12 mouse cellular contexts compared by ENCODE assay signal in the genomic region with DNA sequence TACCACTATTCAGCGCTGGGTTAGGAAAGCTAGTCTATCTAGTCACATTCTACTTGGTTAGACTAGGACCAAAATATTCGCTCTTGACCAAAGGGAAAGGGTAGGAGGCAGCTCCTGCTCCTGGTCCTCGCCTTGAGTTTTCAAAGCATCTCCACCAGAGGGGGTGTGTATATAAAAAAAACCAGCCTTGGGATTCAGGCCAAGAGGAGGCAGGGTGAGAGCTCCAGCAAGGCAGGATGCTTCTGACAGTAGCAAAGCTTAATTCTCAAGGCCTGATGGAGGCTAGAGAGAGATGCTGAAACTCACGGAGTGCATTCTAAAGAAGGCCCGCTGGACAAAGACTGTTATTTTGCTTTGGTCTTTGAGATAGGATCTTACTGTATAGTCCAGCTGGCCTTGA. TPM values are rescaled to one million over a fixed set of nuclear protein-coding genes. Genes with fewer than 3 reads are reported as not detected.
DNase-seq lines count a peak whose midpoint lies in the region; ATAC-seq and TF ChIP-seq lines count a peak whose summit lies in the region.
"Had no signal": no experiment of that assay in that cellular context is flagged by ENCODE, and none has a peak within 500 bp of the region (broad histone marks: within the 10 kb centered on the region; RNA-seq: fewer than 3 reads in every experiment).

No protein-coding gene starts in this region.

- H3K4me2 ChIP-seq in intestine, postnatal 0 days (replicated peaks; ENCODE audit: low read depth) = no peak overlapping the region

- ATAC-seq in intestine, postnatal 0 days = no peak
- ATAC-seq in erythroblast, adult 5-6 weeks (replicated peaks; ENCODE audit: low FRiP score, poor library complexity, severe bottlenecking) = no peak

- intact Hi-C loops in heart, postnatal 10 days (cut with DNase I) = loop anchor here (5.0 kb wide), 1 partner anchor 93 kb away; no protein-coding TSS in a partner anchor
- intact Hi-C loops in left cerebral cortex, postnatal 36 days (cut with DNase I) = loop anchor here (5.0 kb wide), 2 partner anchors 63 to 93 kb away; no protein-coding TSS in a partner anchor
- intact Hi-C loops in gastrocnemius, postnatal 14 days (cut with DNase I; ENCODE audit: low total_unique reads) = no loop called here

- no peak; the same call in 1 of the 2 replicates for TF ChIP-seq CTCF in intestine, postnatal 0 days (IDR thresholded peaks at IDR 0.05; ENCODE audit: low read depth)

- H3K27ac ChIP-seq in intestine, postnatal 0 days (ENCODE audit: low read depth, low read length) = no peak overlapping the region

- no peaks in the 10 kb centered on the region for H3K27me3 ChIP-seq in intestine, postnatal 0 days (replicated peaks; ENCODE audit: control insufficient read depth, insufficient read depth, low read length)

- H3K4me1 ChIP-seq in intestine, postnatal 0 days (replicated peaks; ENCODE audit: control insufficient read depth, insufficient read depth, low read length) = no peaks in the 10 kb centered on the region

- no peak overlapping the region for H3K9ac ChIP-seq in intestine, postnatal 0 days (ENCODE audit: low read depth, low read length)

- no peak overlapping the region for H3K4me3 ChIP-seq in intestine, postnatal 0 days (ENCODE audit: low read depth, low read length)

- WGBS in intestine, postnatal 0 days = 56% methylated on average over 5 of the region's 5 CpGs

- no peaks in the 10 kb centered on the region for H3K9me3 ChIP-seq in intestine, postnatal 0 days (ENCODE audit: control insufficient read depth)
- H3K9me3 ChIP-seq: G1E had no signal

- no peaks in the 10 kb centered on the region for H3K36me3 ChIP-seq in intestine, postnatal 0 days (ENCODE audit: control insufficient read depth, insufficient read depth)
- H3K36me3 ChIP-seq: G1E had no signal

- DNase-seq in heart, postnatal 10 days = peak; percentile 12 to 46
- no peak for DNase-seq in heart, adult 18-20 months
- peak; percentile 29 for DNase-seq in 416B (ENCODE audit: low read depth)
- DNase-seq in adrenal gland, postnatal 14 days = peak; percentile 73
- DNase-seq in left cerebral cortex, postnatal 36 days (ENCODE audit: low spot score in 2 of 2) = peak; percentile 43 to 46
- DNase-seq in gastrocnemius, postnatal 14 days = no peak
- DNase-seq: liver; spleen, adult 18-20 months had no signal

RNA-seq across cellular contexts. Expression of a gene that starts 5.4 kb away (rescaled TPM):
- total RNA-seq in heart, postnatal 10 days (2021) = 1 to 10 TPM; 6.8 to 8.7 TPM
- 10 to 100 TPM in 1 of 2 experiments, 1 to 10 TPM in 1; 7.6 to 10.1 TPM for total RNA-seq in heart, adult 18-20 months (2021)
- total RNA-seq in adrenal gland, postnatal 14 days (2021) = 14.3 and 19.6 TPM in 2 replicates
- total RNA-seq in left cerebral cortex, postnatal 36 days (2021) = 10 to 100 TPM; 25.4 to 35.3 TPM
- 3.6 and 4.6 TPM in 2 replicates for polyA plus RNA-seq in intestine, postnatal 0 days (2015; fragmentation: Nextera tagmentation; extraction: Ambion mirVana)
- total RNA-seq in gastrocnemius, postnatal 14 days (2021) = 1 to 10 TPM; 3.1 to 3.7 TPM
- total RNA-seq in erythroblast, adult 5-6 weeks (2015; ENCODE audit: low replicate concordance) = 0.58 and 4.4 TPM in 2 replicates
- total RNA-seq in erythroblast, adult 5-6 weeks (2017; ENCODE audit: low replicate concordance) = 2.2 and 9.0 TPM in 2 replicates

RNA-seq across cellular contexts. Expression of a gene that starts 32.9 kb away (rescaled TPM):
- total RNA-seq in heart, postnatal 10 days (2021) = not detected
- not detected for total RNA-seq in heart, adult 18-20 months (2021)
- total RNA-seq in adrenal gland, postnatal 14 days (2021) = not detected in 2 replicates
- total RNA-seq in left cerebral cortex, postnatal 36 days (2021) = not detected
- polyA plus RNA-seq in intestine, postnatal 0 days (2015; fragmentation: Nextera tagmentation; extraction: Ambion mirVana) = 0.69 and 2.6 TPM in 2 replicates
- total RNA-seq in gastrocnemius, postnatal 14 days (2021) = not detected
- total RNA-seq in erythroblast, adult 5-6 weeks (2015; ENCODE audit: low replicate concordance) = not detected in 2 replicates
- total RNA-seq in erythroblast, adult 5-6 weeks (2017; ENCODE audit: low replicate concordance) = not detected in 2 replicates
- total RNA-seq: G1E; gastrocnemius, adult 18-20 months had no signal
- polyA plus RNA-seq: G1E had no signal

RNA-seq across cellular contexts. Expression of a gene that starts 48.3 kb away (rescaled TPM):
- 10 to 100 TPM; 12.5 to 14.5 TPM for total RNA-seq in heart, postnatal 10 days (2021)
- 1 to 10 TPM; 2.2 to 2.4 TPM for total RNA-seq in heart, adult 18-20 months (2021)
- total RNA-seq in adrenal gland, postnatal 14 days (2021) = 4.3 and 8.4 TPM in 2 replicates
- 100 to 1,000 TPM; 854 to 931 TPM for total RNA-seq in left cerebral cortex, postnatal 36 days (2021)
- 4.4 and 4.7 TPM in 2 replicates for polyA plus RNA-seq in intestine, postnatal 0 days (2015; fragmentation: Nextera tagmentation; extraction: Ambion mirVana)
- 10 to 100 TPM in 1 of 2 experiments, 1 to 10 TPM in 1; 5.8 to 11.2 TPM for total RNA-seq in gastrocnemius, postnatal 14 days (2021)
- not detected in 2 replicates for total RNA-seq in erythroblast, adult 5-6 weeks (2015; ENCODE audit: low replicate concordance)
- total RNA-seq in erythroblast, adult 5-6 weeks (2017; ENCODE audit: low replicate concordance) = not detected in 2 replicates
- total RNA-seq: G1E had no signal
- polyA plus RNA-seq: G1E had no signal

Comparison
In these comparisons a context has a peak if more than half of its experiments do, and no peak if none do; other contexts are left out.
1. DNase-seq: peak in heart, postnatal 10 days (2 of 2), 416B (single experiment), adrenal gland, postnatal 14 days (single experiment) and left cerebral cortex, postnatal 36 days (2 of 2); none in heart, adult 18-20 months (0 of 2) and gastrocnemius, postnatal 14 days (single experiment).
2. RNA of a gene that starts 48.3 kb away (total RNA-seq): 854 to 931 TPM in left cerebral cortex, postnatal 36 days; 12.5 to 14.5 TPM in heart, postnatal 10 days, 5.8 to 11.2 TPM in gastrocnemius, postnatal 14 days, 4.3 to 8.4 TPM in adrenal gland, postnatal 14 days, 2.2 to 2.4 TPM in heart, adult 18-20 months and not detected in erythroblast, adult 5-6 weeks; every median in the first group is over 10 times any median in the second.